Mouse (Mus musculus): ENCODE measurements at regions not wholly inside any gene's neighbourhood (a gene's known extent, or its start where the extent isn't known, plus 50 kb on each side); places are given as distances from the start of the nearest gene placed in this dataset.

GRCm38 (mm10) chr5:77469236-77469766 lies 61.5 kb upstream of the Igfbp7 start:
- no peak for ATAC-seq (ENCODE audit: insufficient number of reproducible peaks, insufficient read depth, low FRiP score, low TSS enrichment)
- no peak overlapping the region for H3K27ac ChIP-seq
- no peak overlapping the region for H3K4me3 ChIP-seq
- 0 out of 2 replicates have a peak, but pooled peaks cover 3% of the 10 kb centered on the region for H3K4me1 ChIP-seq
- no peaks in the 10 kb centered on the region for H3K9me3 ChIP-seq
- H3K9ac ChIP-seq = no peak overlapping the region
- no peaks in the 10 kb centered on the region for H3K27me3 ChIP-seq
- H3K36me3 ChIP-seq = no peaks in the 10 kb centered on the region
- 64% methylated on average over 15 of the region's 15 CpGs for WGBS
- H3K4me2 ChIP-seq (replicated peaks) = no peak overlapping the region

GRCm38 (mm10) chr5:77468467-77468866 lies 60.6 kb upstream of the Igfbp7 start:
- no peak for ATAC-seq (ENCODE audit: insufficient number of reproducible peaks, insufficient read depth, low FRiP score, low TSS enrichment)
- Histone ChIP-seq H3K36me3 (no peaks in the 10 kb centered on the region), H3K9ac (no peak overlapping the region), H3K27me3 (no peaks in the 10 kb centered on the region), H3K4me3 (no peak overlapping the region), H3K27ac (no peak overlapping the region), H3K9me3 (no peaks in the 10 kb centered on the region), H3K4me2 (replicated peaks) (no peak overlapping the region), H3K4me1 (0 out of 2 replicates have a peak, but pooled peaks cover 3% of the 10 kb centered on the region)
- 64% methylated on average over 15 of the region's 15 CpGs for WGBS

- Histone ChIP-seq H3K9ac (no peak overlapping the region), H3K27ac (no peak overlapping the region)
- ATAC-seq (ENCODE audit: insufficient number of reproducible peaks, insufficient read depth, low FRiP score, low TSS enrichment) = no peak
Observed at GRCm38 (mm10) chr5:77464851-77465548, 57.2 kb upstream of the Igfbp7 start.

GRCm38 (mm10) chr5:77459896-77460717 lies 52.3 kb upstream of the Igfbp7 start:
- WGBS = under 1% methylated on average over 29 of the region's 29 CpGs
- Histone ChIP-seq H3K9me3 (no peaks in the 10 kb centered on the region; the same call in 1 of the 2 replicates), H3K4me1 (no peaks in the 10 kb centered on the region), H3K27ac (peak overlapping the region; percentile 76), H3K9ac (peak overlapping the region; percentile 45), H3K4me2 (replicated peaks) (peak overlapping the region; percentile 47), H3K36me3 (no peaks in the 10 kb centered on the region), H3K4me3 (peak overlapping the region; percentile 45), H3K27me3 (0 out of 2 replicates have a peak, but pooled peaks cover 7% of the 10 kb centered on the region)
- ATAC-seq (ENCODE audit: insufficient number of reproducible peaks, insufficient read depth, low FRiP score, low TSS enrichment) = peak; percentile 70

More at GRCm38 (mm10) chr5:77464851-77465548, 57.2 kb upstream of the Igfbp7 start:
- Histone ChIP-seq H3K4me1 (0 out of 2 replicates have a peak, but pooled peaks cover 3% of the 10 kb centered on the region), H3K4me3 (no peak overlapping the region), H3K4me2 (replicated peaks) (no peak overlapping the region), H3K9me3 (no peaks in the 10 kb centered on the region; the same call in 1 of the 2 replicates), H3K36me3 (no peaks in the 10 kb centered on the region), H3K27me3 (no peaks in the 10 kb centered on the region)
- WGBS = 40% methylated on average over 19 of the region's 19 CpGs
